Mouse (Mus musculus) layer of hippocampus, adult 11-12 months (tissue): ENCODE data around the gene Rnf32.

Experiments
- DNase-seq: peaks from one replicate; pipeline ENCODE4 v3.0.0; 2022; ENCODE audit warnings: low spot score

The Rnf32 gene

DNA sequence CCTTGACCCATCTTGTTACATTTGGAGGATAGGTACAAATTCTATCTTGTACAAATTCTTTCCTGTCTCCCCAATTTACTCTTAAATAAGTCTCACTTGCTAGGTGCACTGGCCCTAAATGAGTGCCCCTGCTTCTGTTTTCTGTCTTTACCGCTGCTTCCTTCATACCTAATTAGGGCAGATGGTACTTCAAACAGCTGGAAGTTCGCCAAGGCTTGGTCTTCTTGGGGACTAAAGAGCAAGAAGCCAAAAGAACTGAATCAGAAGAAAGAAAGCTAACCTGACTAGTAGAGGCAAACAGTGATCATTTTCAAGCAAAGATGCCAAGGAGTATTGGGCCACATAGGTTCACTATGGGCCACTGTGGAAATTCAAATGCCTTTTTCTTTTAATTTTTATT, 77.6 kb downstream of the Rnf32 start:
- no peak for DNase-seq

DNA sequence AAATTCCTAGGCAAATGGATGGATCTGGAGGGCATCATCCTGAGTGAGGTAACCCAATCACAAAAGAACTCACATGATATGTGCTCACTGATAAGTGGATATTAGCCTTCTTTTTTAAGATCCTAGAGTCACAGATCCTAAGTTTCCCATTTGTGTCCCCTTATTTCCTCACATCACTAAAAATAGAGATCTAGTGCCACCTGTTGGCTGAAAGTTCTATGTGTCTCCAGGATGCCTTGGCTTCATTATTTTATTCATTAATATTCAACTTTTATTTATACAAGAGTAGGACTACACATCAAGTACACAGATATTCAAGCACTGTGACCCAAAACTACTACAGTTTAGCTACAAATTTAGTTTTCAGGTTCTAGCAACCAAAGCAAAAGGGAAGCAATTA, 79.0 kb downstream of the Rnf32 start:
- no peak for DNase-seq
